Mouse (Mus musculus): ENCODE results near the gene Gm20219. TPM values are rescaled to one million over a fixed set of nuclear protein-coding genes. Genes with fewer than 3 reads are reported as not detected.
A peak's percentile ranks its signal among the peaks of the same experiment; 100 is the strongest.

The Gm20219 gene
- polyA plus RNA-seq, 1 experiment: 7.2 TPM

GRCm38 (mm10) chr17:56567370-56567769 is 13.2 kb upstream of the Gm20219 start:
- Histone ChIP-seq H3K4me3 (replicated peaks; ENCODE audit: insufficient read depth, low read depth, low read length) (no peak overlapping the region), H3K27ac (ENCODE audit: insufficient read depth, low read length) (no peak overlapping the region), H3K27me3 (ENCODE audit: control insufficient read depth, insufficient read depth, low read length) (no peaks in the 10 kb centered on the region), H3K4me1 (ENCODE audit: control insufficient read depth, insufficient read depth, low read length) (peaks cover 8% of the 10 kb centered on the region)
- TF ChIP-seq POLR2A (IDR thresholded peaks at IDR 0.05; ENCODE audit: borderline replicate concordance, insufficient read depth, low read length) (no peak), CTCF (IDR thresholded peaks at IDR 0.05; ENCODE audit: borderline replicate concordance, insufficient read depth, low read depth, low read length) (no peak)
- 92% methylated on average over 4 of the region's 4 CpGs for WGBS
- no peak for DNase-seq

- TF ChIP-seq POLR2A (IDR thresholded peaks at IDR 0.05; ENCODE audit: borderline replicate concordance, insufficient read depth, low read length): no peak
- no peak for TF ChIP-seq CTCF (IDR thresholded peaks at IDR 0.05; ENCODE audit: borderline replicate concordance, insufficient read depth, low read depth, low read length)
- 83% methylated on average over 5 of the region's 5 CpGs for WGBS
Observed at GRCm38 (mm10) chr17:56566918-56567317, 12.7 kb upstream of the Gm20219 start.

GRCm38 (mm10) chr17:56566293-56566692 is 12.1 kb upstream of the Gm20219 start:
- WGBS: 73% methylated on average over 29 of the region's 29 CpGs
- no peak for TF ChIP-seq POLR2A (IDR thresholded peaks at IDR 0.05; ENCODE audit: borderline replicate concordance, insufficient read depth, low read length)
- no peak for TF ChIP-seq CTCF (IDR thresholded peaks at IDR 0.05; ENCODE audit: borderline replicate concordance, insufficient read depth, low read depth, low read length)
- Histone ChIP-seq H3K27ac (ENCODE audit: insufficient read depth, low read length) (no peak overlapping the region), H3K4me3 (replicated peaks; ENCODE audit: insufficient read depth, low read depth, low read length) (no peak overlapping the region), H3K27me3 (ENCODE audit: control insufficient read depth, insufficient read depth, low read length) (no peaks in the 10 kb centered on the region), H3K4me1 (ENCODE audit: control insufficient read depth, insufficient read depth, low read length) (peaks cover 7% of the 10 kb centered on the region)
- DNase-seq: no peak

More at GRCm38 (mm10) chr17:56566918-56567317, 12.7 kb upstream of the Gm20219 start:
- Histone ChIP-seq H3K4me3 (replicated peaks; ENCODE audit: insufficient read depth, low read depth, low read length) (no peak overlapping the region), H3K27me3 (ENCODE audit: control insufficient read depth, insufficient read depth, low read length) (no peaks in the 10 kb centered on the region), H3K27ac (ENCODE audit: insufficient read depth, low read length) (no peak overlapping the region), H3K4me1 (ENCODE audit: control insufficient read depth, insufficient read depth, low read length) (peaks cover 7% of the 10 kb centered on the region)
- DNase-seq: no peak

GRCm38 (mm10) chr17:56561866-56562265 is 7.7 kb upstream of the Gm20219 start:
- WGBS: 88% methylated on average over 2 of the region's 2 CpGs
- no peaks in the 10 kb centered on the region for H3K4me1 ChIP-seq (ENCODE audit: control insufficient read depth, insufficient read depth, low read length)
- H3K27ac ChIP-seq (ENCODE audit: insufficient read depth, low read length): no peak overlapping the region
- no peak overlapping the region for H3K4me3 ChIP-seq (replicated peaks; ENCODE audit: insufficient read depth, low read depth, low read length)
- H3K27me3 ChIP-seq (ENCODE audit: control insufficient read depth, insufficient read depth, low read length): no peaks in the 10 kb centered on the region
- TF ChIP-seq CTCF (IDR thresholded peaks at IDR 0.05; ENCODE audit: borderline replicate concordance, insufficient read depth, low read depth, low read length): no peak
- TF ChIP-seq POLR2A (IDR thresholded peaks at IDR 0.05; ENCODE audit: borderline replicate concordance, insufficient read depth, low read length): no peak
- DNase-seq: no peak

- no peaks in the 10 kb centered on the region for H3K27me3 ChIP-seq (ENCODE audit: control insufficient read depth, insufficient read depth, low read length)
- TF ChIP-seq CTCF (IDR thresholded peaks at IDR 0.05; ENCODE audit: borderline replicate concordance, insufficient read depth, low read depth, low read length): no peak
- no peak for TF ChIP-seq POLR2A (IDR thresholded peaks at IDR 0.05; ENCODE audit: borderline replicate concordance, insufficient read depth, low read length)
- 53% methylated on average over 1 of the region's 1 CpGs for WGBS
- no peak for DNase-seq
- H3K4me1 ChIP-seq (ENCODE audit: control insufficient read depth, insufficient read depth, low read length): no peaks in the 10 kb centered on the region
- no peak overlapping the region for H3K4me3 ChIP-seq (replicated peaks; ENCODE audit: insufficient read depth, low read depth, low read length)
- H3K27ac ChIP-seq (ENCODE audit: insufficient read depth, low read length): no peak overlapping the region
Observed at GRCm38 (mm10) chr17:56560131-56560530, 5.9 kb upstream of the Gm20219 start.

GRCm38 (mm10) chr17:56559386-56559785 is 5.2 kb upstream of the Gm20219 start:
- no peak overlapping the region for H3K27ac ChIP-seq (ENCODE audit: insufficient read depth, low read length)
- 64% methylated on average over 3 of the region's 3 CpGs for WGBS
- DNase-seq: no peak
- H3K27me3 ChIP-seq (ENCODE audit: control insufficient read depth, insufficient read depth, low read length): no peaks in the 10 kb centered on the region
- no peak for TF ChIP-seq POLR2A (IDR thresholded peaks at IDR 0.05; ENCODE audit: borderline replicate concordance, insufficient read depth, low read length)
- TF ChIP-seq CTCF (IDR thresholded peaks at IDR 0.05; ENCODE audit: borderline replicate concordance, insufficient read depth, low read depth, low read length): no peak
- H3K4me1 ChIP-seq (ENCODE audit: control insufficient read depth, insufficient read depth, low read length): no peaks in the 10 kb centered on the region
- H3K4me3 ChIP-seq (replicated peaks; ENCODE audit: insufficient read depth, low read depth, low read length): no peak overlapping the region

- Histone ChIP-seq H3K4me3 (replicated peaks; ENCODE audit: insufficient read depth, low read depth, low read length) (no peak overlapping the region), H3K27me3 (ENCODE audit: control insufficient read depth, insufficient read depth, low read length) (no peaks in the 10 kb centered on the region), H3K27ac (ENCODE audit: insufficient read depth, low read length) (no peak overlapping the region), H3K4me1 (ENCODE audit: control insufficient read depth, insufficient read depth, low read length) (no peaks in the 10 kb centered on the region)
- TF ChIP-seq POLR2A (IDR thresholded peaks at IDR 0.05; ENCODE audit: borderline replicate concordance, insufficient read depth, low read length): no peak
- peak; percentile 83 for TF ChIP-seq CTCF (IDR thresholded peaks at IDR 0.05; ENCODE audit: borderline replicate concordance, insufficient read depth, low read depth, low read length)
- DNase-seq: peak; percentile 70 to 73
- WGBS: 3% methylated on average over 3 of the region's 3 CpGs
Observed at GRCm38 (mm10) chr17:56558448-56558847, 4.3 kb upstream of the Gm20219 start.

GRCm38 (mm10) chr17:56552781-56553363 is 1.3 kb downstream of the Gm20219 start:
- WGBS: 56% methylated on average over 5 of the region's 5 CpGs
- Histone ChIP-seq H3K27me3 (ENCODE audit: control insufficient read depth, insufficient read depth, low read length) (no peaks in the 10 kb centered on the region), H3K4me3 (replicated peaks; ENCODE audit: insufficient read depth, low read depth, low read length) (no peak overlapping the region), H3K27ac (ENCODE audit: insufficient read depth, low read length) (no peak overlapping the region), H3K4me1 (ENCODE audit: control insufficient read depth, insufficient read depth, low read length) (peaks cover 14% of the 10 kb centered on the region)
- DNase-seq: peak; percentile 69 to 84
- TF ChIP-seq POLR2A (IDR thresholded peaks at IDR 0.05; ENCODE audit: borderline replicate concordance, insufficient read depth, low read length) (no peak), CTCF (IDR thresholded peaks at IDR 0.05; ENCODE audit: borderline replicate concordance, insufficient read depth, low read depth, low read length) (peak; percentile 100)
